Mouse (Mus musculus): Measurements from ENCODE around the gene Il22ra1.

Gene Il22ra1

DNA sequence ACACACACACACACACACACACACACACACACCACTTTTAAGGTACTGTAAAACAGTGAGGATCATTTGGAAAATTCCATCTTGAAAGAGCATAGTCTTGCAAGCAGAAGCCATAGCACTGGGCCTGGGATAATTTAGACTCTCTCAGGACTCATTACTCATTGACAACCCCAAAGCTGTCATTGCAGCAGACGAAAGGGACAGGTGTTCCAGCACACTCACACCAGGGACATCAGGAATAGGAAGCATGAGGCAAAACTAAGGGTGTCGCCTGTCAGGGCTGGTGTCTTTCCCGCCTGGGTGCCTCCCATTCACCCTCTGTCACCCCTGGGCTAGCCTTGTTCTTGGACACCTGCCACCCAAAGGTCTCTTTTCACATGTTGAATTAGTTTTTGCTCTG is 8.9 kb downstream of the Il22ra1 start:
- DNase-seq: no peak

DNA sequence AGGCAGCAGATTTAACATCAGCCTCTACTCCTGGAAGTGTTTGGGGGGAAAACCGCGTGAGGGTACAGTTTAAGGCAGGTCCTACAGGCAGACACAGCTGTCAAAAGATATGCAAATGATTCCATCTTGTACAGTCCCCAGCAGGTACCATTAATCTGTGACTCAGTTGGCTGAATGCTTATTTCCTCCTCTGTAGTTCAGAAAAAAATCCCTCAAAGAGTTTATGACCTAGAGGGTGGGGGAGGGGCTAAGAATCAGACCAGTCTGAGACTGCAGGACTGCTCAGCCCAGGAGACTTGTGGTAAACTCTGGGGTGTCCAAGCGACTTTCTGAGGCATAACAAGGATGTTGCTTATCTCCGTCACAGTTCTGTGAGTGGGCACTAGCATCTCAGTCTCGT is 10.3 kb downstream of the Il22ra1 start:
- DNase-seq: no peak

DNA sequence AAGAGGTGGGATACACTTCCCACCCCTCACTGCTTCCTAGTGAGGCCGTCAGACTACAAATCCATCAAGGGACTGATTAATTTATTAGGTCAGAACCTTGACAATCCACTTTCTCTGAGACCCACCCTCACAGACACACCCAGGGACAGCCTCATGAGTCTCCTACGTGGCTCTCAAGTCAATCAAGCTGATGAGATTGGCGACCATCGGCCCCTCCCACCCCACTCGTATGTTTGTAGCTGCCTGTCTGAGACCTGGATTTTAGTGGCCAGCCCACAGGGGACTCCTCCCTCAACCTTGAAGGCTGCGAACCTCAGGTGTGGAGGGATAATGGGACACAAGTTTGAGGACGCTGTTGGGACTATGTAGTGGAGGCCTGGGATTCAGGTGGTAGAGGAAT is 11.2 kb downstream of the Il22ra1 start:
- DNase-seq: no peak

DNA sequence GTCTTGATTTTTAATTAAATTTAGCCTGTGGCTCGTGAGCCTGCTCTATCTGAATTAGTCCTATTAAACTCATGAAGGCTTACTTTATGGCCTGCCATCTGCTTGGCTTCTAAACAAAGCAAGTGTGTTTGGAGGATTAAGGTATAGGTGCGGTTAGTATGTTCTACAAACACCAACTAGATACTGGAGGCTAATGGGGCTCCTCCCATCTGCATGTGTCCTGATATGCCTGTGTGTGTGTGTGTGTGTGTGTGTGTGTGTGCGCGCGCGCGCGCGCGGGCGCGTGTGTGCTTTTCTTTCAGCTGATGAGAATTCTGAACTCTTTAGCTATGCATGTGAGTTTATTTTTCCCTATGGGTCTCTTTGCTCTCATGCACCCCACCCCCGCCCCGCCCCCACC is 11.7 kb downstream of the Il22ra1 start:
- DNase-seq: no peak

DNA sequence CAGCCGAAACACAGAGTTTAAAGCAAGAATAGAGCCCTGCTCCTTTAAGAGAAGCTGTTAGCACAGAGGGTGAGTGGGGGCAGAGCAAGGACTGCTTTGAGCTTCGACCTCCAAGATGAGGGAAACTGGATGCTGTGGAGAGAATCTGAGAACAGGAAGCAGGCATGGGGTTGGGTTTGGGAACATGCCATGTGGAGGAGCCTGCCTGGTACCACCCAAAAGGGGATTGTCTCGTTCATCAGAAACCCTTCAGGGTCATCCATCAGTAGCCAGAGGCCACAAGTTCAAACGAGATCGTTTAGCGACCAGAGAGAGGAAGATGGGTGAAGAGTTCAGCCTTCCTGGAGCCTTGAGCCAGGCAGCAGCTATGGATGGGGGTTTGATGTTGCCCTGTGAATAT is 15.5 kb downstream of the Il22ra1 start:
- DNase-seq: no peak

DNA sequence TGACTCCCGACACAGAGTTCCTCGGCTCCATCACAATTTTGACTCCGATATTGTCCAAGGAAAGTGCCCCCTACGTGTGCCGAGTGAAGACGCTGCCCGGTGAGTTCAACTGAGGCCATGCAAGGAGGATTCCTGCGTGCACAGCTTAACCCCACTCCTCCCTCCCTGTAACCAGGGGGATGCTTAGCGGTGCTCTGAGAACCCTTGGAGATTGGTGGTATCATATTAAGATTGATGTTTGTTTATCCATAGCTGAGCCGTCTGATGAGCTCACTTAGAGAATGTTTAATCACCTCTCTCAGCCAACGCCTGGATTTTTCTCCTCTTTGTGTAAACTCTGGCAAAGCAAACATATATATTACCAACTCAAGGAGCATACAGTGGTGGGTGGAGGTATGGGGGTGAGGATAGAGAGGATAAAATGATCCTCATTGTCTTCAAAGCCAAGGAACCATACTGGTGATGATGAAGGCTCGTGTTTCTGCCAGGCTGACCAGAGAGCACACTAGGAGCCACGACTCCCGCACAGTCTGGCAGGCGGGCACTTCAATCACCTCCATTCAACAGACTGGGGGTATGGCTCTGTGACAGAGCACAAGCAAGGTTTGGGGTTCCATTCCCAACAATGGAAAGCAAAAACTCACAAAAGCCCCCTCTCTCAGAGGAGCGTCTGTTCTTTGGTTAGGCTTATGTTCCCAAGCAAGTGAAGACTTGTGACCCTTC is 16.9 kb downstream of the Il22ra1 start:
- no peak for DNase-seq

DNA sequence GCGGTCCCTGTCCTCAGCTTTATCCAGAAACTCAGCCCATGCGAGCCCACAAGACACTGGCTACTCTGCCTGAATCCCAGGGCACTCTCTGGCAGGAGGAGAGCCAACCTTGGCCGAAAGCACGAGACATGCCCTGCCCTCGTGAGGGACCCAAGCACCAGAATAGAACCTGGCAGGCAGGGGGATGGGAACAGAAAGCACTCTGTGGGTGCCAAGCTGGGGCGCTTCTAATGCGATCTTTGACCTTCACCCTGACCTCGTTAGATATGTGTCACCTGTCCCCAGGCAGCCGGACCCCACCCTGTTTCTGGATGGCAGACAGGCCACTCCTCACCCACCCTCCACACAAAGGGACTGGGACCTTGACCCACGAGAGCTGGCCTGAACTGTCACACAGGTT is 17.6 kb downstream of the Il22ra1 start:
- no peak for DNase-seq

DNA sequence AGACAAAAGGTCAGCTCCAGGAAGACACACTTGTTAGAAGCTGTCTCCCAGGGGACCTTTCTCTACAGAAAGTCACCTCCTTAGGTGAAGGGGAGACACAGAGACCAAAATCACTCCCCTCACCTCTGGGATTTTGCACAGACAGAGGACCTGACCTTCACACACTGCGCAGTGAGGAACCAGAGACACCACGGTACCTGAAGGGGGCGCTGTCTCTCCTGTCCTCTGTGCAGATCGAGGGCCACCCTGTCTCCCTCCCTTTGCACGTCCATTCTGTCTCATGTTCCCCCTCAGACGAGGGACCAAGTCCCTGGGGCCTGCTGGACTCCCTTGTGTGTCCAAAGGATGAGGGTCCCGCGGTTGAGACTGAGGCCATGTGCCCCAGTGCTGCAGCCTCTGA is 22.9 kb downstream of the Il22ra1 start:
- no peak for DNase-seq

GRCm38 (mm10) chr4:135752106-135752778 is 24.3 kb downstream of the Il22ra1 start:
- DNase-seq: peak in 1 of 2 experiments; percentile 26

GRCm38 (mm10) chr4:135752779-135753164 is 24.8 kb downstream of the Il22ra1 start:
- DNase-seq: no peak

GRCm38 (mm10) chr4:135758331-135758730 is 30.4 kb downstream of the Il22ra1 start:
- no peak for DNase-seq

GRCm38 (mm10) chr4:135758825-135759224 is 30.9 kb downstream of the Il22ra1 start:
- DNase-seq: no peak

GRCm38 (mm10) chr4:135759356-135759976 is 31.5 kb downstream of the Il22ra1 start, which contains the start of gene Myom3:
Myom3 (plus strand) TSS chr4:135759715.
- DNase-seq: no peak

DNA sequence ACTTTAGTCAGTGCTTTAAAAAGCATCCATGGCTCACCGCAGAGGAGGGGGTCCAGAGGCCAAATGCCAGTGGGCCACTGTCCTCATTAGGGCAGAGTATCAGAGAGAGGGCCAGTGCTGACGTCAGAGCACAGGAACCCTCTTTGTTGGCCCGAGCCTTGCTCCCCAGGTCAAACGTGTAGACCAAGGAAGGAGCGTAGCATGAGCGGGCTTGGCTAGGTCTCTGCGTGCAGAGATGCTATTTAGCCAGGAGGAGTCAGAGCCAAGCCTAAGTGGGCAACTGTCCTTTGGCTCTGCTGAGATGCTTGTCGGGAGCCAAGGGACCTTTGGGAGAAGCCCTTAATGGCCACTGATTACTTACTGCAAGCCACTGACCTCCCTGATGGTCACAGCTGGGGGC is 33.1 kb downstream of the Il22ra1 start:
- peak; percentile 51 to 55 for DNase-seq

GRCm38 (mm10) chr4:135761569-135761968 is 33.6 kb downstream of the Il22ra1 start:
- DNase-seq: no peak

- peak; percentile 45 to 64 for DNase-seq
These were observed 34.4 kb downstream of the Il22ra1 start for GRCm38 (mm10) chr4:135762251-135762906.

DNA sequence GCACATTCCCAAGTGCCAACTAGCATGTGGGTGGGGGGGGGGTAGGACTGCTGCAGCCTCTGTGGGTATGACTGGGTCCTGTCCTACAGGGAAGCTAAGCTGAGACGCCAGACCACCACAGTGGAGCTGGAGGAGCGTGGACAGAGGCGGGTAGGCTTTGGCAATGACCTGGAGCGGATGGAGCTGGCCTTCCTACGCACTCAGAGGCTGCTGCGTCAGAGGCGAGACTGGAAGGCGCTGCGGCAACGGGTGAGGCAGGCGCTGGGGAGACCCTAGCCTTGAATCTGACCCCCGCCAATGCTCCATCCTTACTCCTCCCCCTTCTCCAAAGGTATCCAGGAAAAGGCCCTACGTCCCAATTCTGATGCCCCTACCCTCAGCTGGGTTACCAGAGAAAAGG is 36.7 kb downstream of the Il22ra1 start:
- DNase-seq: no peak

DNA sequence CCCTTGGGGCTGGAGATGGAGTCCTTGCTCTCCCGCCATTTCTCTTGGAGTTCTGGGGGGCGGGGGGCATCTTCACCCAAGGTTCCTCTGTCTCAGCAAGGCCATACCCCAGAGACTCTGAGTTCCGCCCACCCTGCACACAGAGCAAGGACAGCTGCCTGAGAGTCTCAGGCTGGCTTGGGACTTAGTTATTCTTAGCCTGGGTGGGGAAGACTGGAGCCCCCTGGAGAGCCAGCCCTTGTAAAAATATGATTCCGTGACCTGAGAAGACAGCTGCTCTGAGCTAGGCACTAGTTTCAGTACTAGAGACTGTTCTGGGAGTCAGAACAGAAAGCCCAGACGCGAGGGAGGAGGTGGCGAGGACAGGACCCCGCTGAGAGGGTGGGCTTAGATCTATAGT is 37.7 kb downstream of the Il22ra1 start:
- DNase-seq: no peak

DNA sequence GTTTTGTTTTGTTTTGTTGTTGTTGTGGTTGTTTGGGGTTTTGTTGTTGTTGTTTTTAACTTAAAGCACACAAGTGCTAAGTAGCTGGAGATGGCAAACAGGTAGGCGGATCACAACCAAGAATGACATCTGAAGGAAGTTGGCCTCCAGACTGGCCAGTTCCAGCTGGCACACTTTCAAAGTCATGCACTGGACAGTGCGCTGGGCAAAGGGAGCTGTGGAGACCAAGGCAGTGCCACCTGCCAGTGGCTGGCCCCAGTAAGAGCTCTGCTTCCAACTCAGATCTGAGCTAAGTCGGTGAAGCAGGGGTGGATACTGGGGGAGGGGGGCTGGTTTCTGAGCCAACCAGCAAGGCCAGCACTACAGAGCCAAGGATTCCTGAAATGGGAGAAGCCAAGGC is 39.0 kb downstream of the Il22ra1 start:
- peak; percentile 63 to 65 for DNase-seq

DNA sequence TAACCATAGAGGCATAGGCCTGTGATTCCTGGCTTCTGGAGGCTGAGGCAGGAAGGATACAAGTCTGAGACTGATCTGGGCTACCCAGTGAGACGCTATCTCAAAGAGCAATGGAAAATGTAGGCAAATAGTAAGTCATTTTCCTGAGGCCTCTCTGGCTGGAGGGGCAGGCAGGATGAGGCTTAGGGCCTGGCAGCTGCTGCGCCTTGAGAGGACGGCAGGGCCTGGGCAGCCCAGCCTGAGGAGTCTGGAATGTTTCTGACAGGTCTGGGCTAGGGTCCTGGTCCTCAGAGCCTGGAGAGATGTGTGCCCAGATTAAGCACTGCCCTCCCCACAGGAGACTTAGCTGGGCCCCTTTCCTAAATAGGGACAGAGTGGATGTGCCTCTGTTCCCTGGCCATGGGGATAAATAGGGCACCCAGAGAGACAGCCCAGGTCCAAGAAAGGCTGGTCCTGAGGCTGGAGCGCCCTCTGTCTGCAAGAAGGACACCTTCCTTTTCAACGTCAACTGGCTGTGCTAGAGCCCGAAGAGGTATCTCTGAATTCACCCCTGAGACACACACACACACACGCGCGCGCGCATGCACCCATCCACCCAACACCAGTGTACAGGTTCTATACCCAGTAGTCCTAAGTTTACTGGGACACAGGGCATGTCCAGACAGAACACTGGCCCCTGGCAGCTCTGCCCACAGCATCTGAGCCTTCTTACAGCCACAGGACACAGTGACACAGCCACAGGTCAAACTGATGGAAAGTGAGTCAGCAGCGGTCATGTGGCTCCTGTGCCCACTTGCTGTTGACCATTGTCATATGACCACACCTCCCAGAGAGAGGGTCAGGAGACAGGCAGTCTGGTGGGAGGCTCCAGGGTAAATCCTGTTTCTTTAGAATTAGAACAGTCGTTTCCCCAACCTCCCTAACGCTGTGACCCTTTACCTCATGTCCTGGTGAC is 40.9 kb downstream of the Il22ra1 start:
- peak; percentile 66 to 78 for DNase-seq

DNA sequence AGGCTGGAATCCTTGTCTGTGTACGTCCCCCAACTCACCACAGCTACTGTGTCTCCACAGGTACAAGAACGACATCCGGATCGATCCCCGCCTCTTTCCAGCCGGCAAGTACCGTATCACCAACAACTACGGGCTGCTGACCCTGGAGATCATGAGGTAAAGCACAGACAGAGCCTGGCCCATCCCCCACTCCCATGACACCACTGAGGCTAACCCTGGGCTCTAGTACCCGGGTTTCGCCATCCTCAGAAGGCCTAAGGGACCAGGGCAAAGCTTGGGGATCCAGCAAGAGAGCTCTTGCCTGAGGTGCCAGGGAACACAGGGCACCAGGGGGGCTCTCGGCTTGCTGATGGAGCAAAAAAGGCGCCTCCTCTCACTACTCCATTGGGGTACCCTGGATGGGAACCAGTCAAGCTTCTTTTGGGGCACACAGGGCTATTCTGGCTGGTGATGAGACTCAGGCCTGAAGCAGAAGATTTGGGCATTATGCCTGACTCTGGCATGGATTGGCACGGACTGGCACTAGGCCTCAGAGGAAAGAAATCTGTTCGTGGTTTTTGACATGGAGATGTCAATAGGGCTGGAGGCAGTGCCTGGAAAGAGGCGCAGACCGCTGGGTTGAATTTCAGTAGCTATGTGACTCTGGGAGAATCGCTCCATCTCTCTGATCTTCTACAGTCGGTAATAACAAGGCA is 42.8 kb downstream of the Il22ra1 start:
- DNase-seq: peak; percentile 50 to 56

DNA sequence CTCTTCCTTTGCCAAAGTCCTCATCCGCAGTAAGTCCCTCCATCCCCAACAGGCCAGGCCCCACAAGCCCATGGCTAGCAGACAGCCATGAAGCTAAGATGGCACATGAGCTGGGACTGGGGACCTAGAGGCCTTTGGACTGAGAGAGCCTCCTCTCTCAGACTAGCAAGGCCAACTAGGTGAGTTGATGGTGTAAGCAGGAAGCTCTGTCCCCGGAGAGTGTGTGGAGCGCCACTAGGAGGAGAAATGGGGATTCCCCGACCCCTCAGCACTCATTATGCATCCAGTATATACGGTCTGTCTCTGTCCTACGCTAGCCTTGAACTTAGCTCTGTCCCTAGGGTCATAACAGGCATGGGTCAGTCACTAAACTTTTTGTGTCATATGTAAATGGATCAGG is 43.6 kb downstream of the Il22ra1 start:
- no peak for DNase-seq

Data from cerebellum, postnatal 14 days (tissue).